Mouse (Mus musculus): ENCODE measurements around the gene Crtap.
A peak's percentile ranks its signal among the peaks of the same experiment; 100 is the strongest.

Crtap gene

GRCm38 (mm10) chr9:114389905-114390748, at the start of gene Crtap:
Gene Crtap, minus strand, starts transcription at chr9:114390675.
- peak; percentile 72 for DNase-seq

GRCm38 (mm10) chr9:114435668-114436067, 45.2 kb upstream of the Crtap start:
- no peak for DNase-seq

- no peak for DNase-seq
These were observed 37.8 kb upstream of the Crtap start for GRCm38 (mm10) chr9:114428103-114428834.

GRCm38 (mm10) chr9:114427425-114427824, 37.0 kb upstream of the Crtap start:
- DNase-seq: no peak

- no peak for DNase-seq
These were observed 35.7 kb upstream of the Crtap start for GRCm38 (mm10) chr9:114426201-114426600.

- no peak for DNase-seq
These were observed 35.1 kb upstream of the Crtap start for GRCm38 (mm10) chr9:114425576-114425975.

GRCm38 (mm10) chr9:114421797-114422196, 31.3 kb upstream of the Crtap start:
- no peak for DNase-seq

GRCm38 (mm10) chr9:114421045-114421444, 30.6 kb upstream of the Crtap start:
- no peak for DNase-seq

- DNase-seq: no peak
These were observed 30.0 kb upstream of the Crtap start for GRCm38 (mm10) chr9:114420443-114420842.

- peak; percentile 68 for DNase-seq
These were observed 27.7 kb upstream of the Crtap start for GRCm38 (mm10) chr9:114418187-114418586.

GRCm38 (mm10) chr9:114416646-114417517, 26.4 kb upstream of the Crtap start:
- no peak for DNase-seq

GRCm38 (mm10) chr9:114415701-114416100, 25.2 kb upstream of the Crtap start:
- DNase-seq: peak; percentile 57

- no peak for DNase-seq
These were observed 23.4 kb upstream of the Crtap start for GRCm38 (mm10) chr9:114413866-114414265.

- DNase-seq: no peak
These were observed 21.9 kb upstream of the Crtap start for GRCm38 (mm10) chr9:114412406-114412805.

GRCm38 (mm10) chr9:114411295-114411694, 20.8 kb upstream of the Crtap start:
- no peak for DNase-seq

- no peak for DNase-seq
These were observed 19.9 kb upstream of the Crtap start for GRCm38 (mm10) chr9:114410313-114410862.

GRCm38 (mm10) chr9:114407676-114408075, 17.2 kb upstream of the Crtap start:
- DNase-seq: no peak

GRCm38 (mm10) chr9:114401685-114402080, 11.2 kb upstream of the Crtap start:
- no peak for DNase-seq

GRCm38 (mm10) chr9:114400949-114401684, 10.6 kb upstream of the Crtap start, which contains the start of the genes Glb1 and Tmppe:
Gene Glb1, plus strand, starts transcription at chr9:114401076.
Gene Tmppe, plus strand, starts transcription at chr9:114401105.
- peak; percentile 81 for DNase-seq

GRCm38 (mm10) chr9:114400588-114400948, 10.1 kb upstream of the Crtap start:
- DNase-seq: no peak

- DNase-seq: no peak
These were observed 9.2 kb upstream of the Crtap start for GRCm38 (mm10) chr9:114399680-114400079.

- DNase-seq: no peak
These were observed 4.8 kb upstream of the Crtap start for GRCm38 (mm10) chr9:114395258-114395657.

All from lung, postnatal 14 days (tissue).